Mouse (Mus musculus) forebrain, embryonic 14.5 days (tissue): Measurements from ENCODE around the gene Nr1h2. TPM values are rescaled to one million over a fixed set of nuclear protein-coding genes. Genes with fewer than 3 reads are reported as not detected.

Experiments
- ATAC-seq: fragments of 200-750 bp; cut with Nextera tagmentation; 2 replicates; pipeline ENCODE4 v1.8.0; 2017; ENCODE audit warnings: mild to moderate bottlenecking, moderate library complexity
- DNase-seq: peaks from one replicate; pipeline ENCODE4 v3.0.0-alpha.2; 2015; ENCODE audit warnings: low spot score
- H3K27ac ChIP-seq: fragments of 300-500 bp; sonication (generic); 2 replicates; pipeline ENCODE4 v1.5.1; 2014; ENCODE audit warnings: low read depth, mild to moderate bottlenecking, control low read depth, low read length, moderate library complexity
- H3K27me3 ChIP-seq: fragments of 300-500 bp; sonication (generic); replicated peaks from 2 replicates; pipeline ENCODE4 v1.6.1; 2014; ENCODE audit warnings: low read length, control low read depth, mixed read lengths; ENCODE audit not compliant: control insufficient read depth, insufficient read depth
- H3K36me3 ChIP-seq: fragments of 300-500 bp; sonication (generic); 2 replicates; pipeline ENCODE4 v1.6.1; 2014; ENCODE audit warnings: low read length, control low read depth; ENCODE audit not compliant: control insufficient read depth, insufficient read depth
- H3K4me1 ChIP-seq: fragments of 300-500 bp; sonication (generic); 2 replicates; pipeline ENCODE4 v1.6.1; 2014; ENCODE audit warnings: antibody characterized with exemption, low read length, control low read depth; ENCODE audit not compliant: control insufficient read depth, insufficient read depth
- H3K4me2 ChIP-seq: fragments of 300-500 bp; sonication (generic); 2 replicates; pipeline ENCODE4 v1.6.1; 2014; ENCODE audit warnings: mild to moderate bottlenecking, control low read depth, low read length
- H3K4me3 ChIP-seq: fragments of 300-500 bp; sonication (generic); 2 replicates; pipeline ENCODE4 v1.5.1; 2014; ENCODE audit warnings: low read depth, low read length, control low read depth
- H3K9ac ChIP-seq: fragments of 300-500 bp; sonication (generic); 2 replicates; pipeline ENCODE4 v1.6.1; 2014; ENCODE audit warnings: mild to moderate bottlenecking, low read length, control low read depth, moderate library complexity
- H3K9me3 ChIP-seq: fragments of 300-500 bp; sonication (generic); replicated peaks from 2 replicates; pipeline ENCODE4 v1.6.1; 2016; ENCODE audit warnings: low read length, control low read depth, mixed read lengths; ENCODE audit not compliant: control insufficient read depth
- WGBS: fragments of 180-500 bp; shearing (Covaris S2); extraction: QIAGEN DNeasy Blood & Tissue Kit; methylation state at CpG from one replicate; pipeline ENCODE4 v1.1.7; 2014; 5-methylcytosine and 5-hydroxymethylcytosine counted together
- polyA plus RNA-seq: library from polyadenylated mRNA; unstranded; fragments of >200 nt; fragmentation: Nextera tagmentation; extraction: Ambion mirVana; gene quantifications from 2 replicates; pipeline ENCODE4 v1.2.1, GENCODE M21; 2014

Gene Nr1h2
- polyA plus RNA-seq, 1 experiment from 2014 or later: 72.6 TPM

DNA sequence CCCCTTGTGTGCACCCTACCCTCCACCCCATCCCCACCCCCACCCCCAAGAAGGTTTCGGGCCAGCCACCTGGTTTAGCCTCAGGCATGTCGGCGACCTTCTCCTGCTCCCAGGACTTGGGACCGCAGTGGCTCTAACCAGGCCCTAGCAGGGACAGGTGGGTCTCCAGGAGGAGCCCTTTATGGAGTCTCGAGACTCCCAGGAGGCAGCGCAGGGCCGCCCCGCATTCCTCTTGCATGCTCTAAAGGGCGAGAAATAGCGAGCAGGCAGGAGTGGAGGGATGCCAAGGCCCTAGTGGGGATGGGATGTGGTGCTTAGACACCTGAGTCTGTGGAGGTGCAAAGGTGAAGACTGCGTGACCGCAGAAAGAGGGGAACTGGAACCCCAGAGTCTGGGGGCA, 29.2 kb downstream of the Nr1h2 start, which contains the start of gene Mybpc2:
TSS of gene Mybpc2 (minus strand) at position 155 of the 400 bp plus-strand sequence.
- Histone ChIP-seq H3K9me3 (no peaks in the 10 kb centered on the region), H3K27ac (no peak within 1 kb of the TSS), H3K4me1 (peaks cover 6% of the 10 kb centered on the region; the same call in 1 of the 2 replicates), H3K4me2 (peak within 1 kb of the TSS; percentile 19), H3K27me3 (peaks cover 18% of the 10 kb centered on the region; the same call in 1 of the 2 replicates), H3K36me3 (no peaks in the 10 kb centered on the region), H3K4me3 (no peak within 1 kb of the TSS), H3K9ac (no peak within 1 kb of the TSS)
- WGBS: 37% methylated on average over 12 of the region's 12 CpGs
- no peak for ATAC-seq
- no peak for DNase-seq

- 72% methylated on average over 2 of the region's 2 CpGs for WGBS
These were observed 30.7 kb downstream of the Nr1h2 start for GRCm38 (mm10) chr7:44523056-44523455.

GRCm38 (mm10) chr7:44521710-44522109, 32.0 kb downstream of the Nr1h2 start:
- Histone ChIP-seq H3K4me1 (peaks cover 3% of the 10 kb centered on the region; the same call in 1 of the 2 replicates), H3K4me3 (no peak overlapping the region), H3K27ac (no peak overlapping the region), H3K9me3 (no peaks in the 10 kb centered on the region), H3K36me3 (no peaks in the 10 kb centered on the region), H3K27me3 (peaks cover 12% of the 10 kb centered on the region; the same call in 1 of the 2 replicates), H3K4me2 (peak overlapping the region; percentile 37), H3K9ac (no peak overlapping the region)
- WGBS: 2% methylated on average over 20 of the region's 20 CpGs
- DNase-seq (peak; percentile 76), ATAC-seq (peak; percentile 79)

More at GRCm38 (mm10) chr7:44523056-44523455, 30.7 kb downstream of the Nr1h2 start:
- no peak overlapping the region for H3K27ac ChIP-seq
- peaks cover 12% of the 10 kb centered on the region; the same call in 1 of the 2 replicates for H3K27me3 ChIP-seq
- H3K4me1 ChIP-seq: peaks cover 5% of the 10 kb centered on the region; the same call in 1 of the 2 replicates
- no peak overlapping the region for H3K4me3 ChIP-seq
- H3K9me3 ChIP-seq: no peaks in the 10 kb centered on the region
- no peak overlapping the region for H3K4me2 ChIP-seq
- H3K36me3 ChIP-seq: no peaks in the 10 kb centered on the region
- H3K9ac ChIP-seq: no peak overlapping the region
- DNase-seq (no peak), ATAC-seq (no peak)

DNA sequence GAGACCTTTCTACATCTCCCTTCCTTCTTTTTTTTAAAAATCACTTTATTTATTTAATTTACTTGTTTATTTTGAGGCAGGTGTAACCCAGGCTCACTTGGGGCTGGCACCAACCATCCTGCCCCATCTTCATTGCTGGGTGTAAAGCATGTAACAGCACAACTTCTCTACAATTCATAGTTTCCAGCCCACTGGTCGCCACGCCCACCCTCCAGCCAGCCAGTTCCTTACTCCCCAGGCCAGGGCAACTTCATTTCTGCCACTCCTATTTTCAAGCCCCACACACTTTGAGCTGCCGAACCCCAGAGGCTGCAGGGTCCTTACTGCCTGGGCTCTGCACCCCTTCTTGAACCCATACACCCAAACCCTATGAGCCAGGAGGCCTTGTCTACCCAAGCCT, 32.8 kb downstream of the Nr1h2 start:
- H3K4me2 ChIP-seq: no peak overlapping the region
- no peak for DNase-seq
- no peak overlapping the region for H3K27ac ChIP-seq
- no peak overlapping the region for H3K4me3 ChIP-seq
- H3K9ac ChIP-seq: no peak overlapping the region
- H3K27me3 ChIP-seq: peaks cover 11% of the 10 kb centered on the region; the same call in 1 of the 2 replicates
- WGBS: 55% methylated on average over 3 of the region's 3 CpGs
- peaks cover 3% of the 10 kb centered on the region; the same call in 1 of the 2 replicates for H3K4me1 ChIP-seq
- no peak for ATAC-seq
- H3K36me3 ChIP-seq: no peaks in the 10 kb centered on the region
- no peaks in the 10 kb centered on the region for H3K9me3 ChIP-seq

- ATAC-seq (no peak), DNase-seq (no peak)
- no peak overlapping the region for H3K4me3 ChIP-seq
- H3K27ac ChIP-seq: no peak overlapping the region
- no peak overlapping the region for H3K9ac ChIP-seq
- H3K9me3 ChIP-seq: no peaks in the 10 kb centered on the region
- H3K4me2 ChIP-seq: no peak overlapping the region
- H3K27me3 ChIP-seq: peaks cover 8% of the 10 kb centered on the region; the same call in 1 of the 2 replicates
- H3K4me1 ChIP-seq: peaks cover 3% of the 10 kb centered on the region; the same call in 1 of the 2 replicates
- no peaks in the 10 kb centered on the region for H3K36me3 ChIP-seq
- 72% methylated on average over 9 of the region's 9 CpGs for WGBS
These were observed 34.4 kb downstream of the Nr1h2 start for GRCm38 (mm10) chr7:44519240-44519913.

GRCm38 (mm10) chr7:44507491-44507890, 46.3 kb downstream of the Nr1h2 start:
- Histone ChIP-seq H3K4me1 (no peaks in the 10 kb centered on the region), H3K4me2 (no peak overlapping the region), H3K9me3 (no peaks in the 10 kb centered on the region), H3K36me3 (no peaks in the 10 kb centered on the region), H3K9ac (no peak overlapping the region), H3K27ac (no peak overlapping the region), H3K27me3 (no peaks in the 10 kb centered on the region), H3K4me3 (no peak overlapping the region)
- DNase-seq: no peak
- no peak for ATAC-seq

- Histone ChIP-seq H3K4me3 (no peak overlapping the region), H3K9me3 (no peaks in the 10 kb centered on the region), H3K36me3 (no peaks in the 10 kb centered on the region), H3K27ac (no peak overlapping the region), H3K4me1 (peaks cover 6% of the 10 kb centered on the region; the same call in 1 of the 2 replicates), H3K9ac (no peak overlapping the region), H3K27me3 (no peaks in the 10 kb centered on the region), H3K4me2 (no peak overlapping the region)
- ATAC-seq (peak; percentile 66), DNase-seq (peak; percentile 77)
- WGBS: 30% methylated on average over 5 of the region's 5 CpGs
These were observed 52.1 kb downstream of the Nr1h2 start for GRCm38 (mm10) chr7:44501563-44502115.

DNA sequence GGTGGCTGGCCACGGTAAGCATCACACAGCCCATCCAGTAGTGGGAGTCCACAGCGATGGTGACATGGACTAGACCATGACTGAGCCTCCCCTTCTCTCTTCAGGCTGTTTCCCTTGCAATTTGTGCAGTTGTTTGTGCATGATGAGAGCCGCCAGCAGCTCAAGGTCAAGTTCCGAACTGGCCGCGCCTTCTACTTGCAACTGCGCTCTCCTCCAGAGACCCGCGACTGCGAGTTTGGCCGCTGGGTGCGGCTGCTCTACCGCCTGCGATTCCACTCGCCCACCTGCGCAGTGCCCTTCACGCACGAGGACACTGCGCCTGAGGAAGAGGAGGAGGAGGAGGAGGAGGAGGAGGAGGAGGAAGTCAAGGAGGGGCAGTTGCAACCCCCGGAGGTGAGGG, 53.7 kb downstream of the Nr1h2 start:
- no peaks in the 10 kb centered on the region for H3K27me3 ChIP-seq
- 66% methylated on average over 20 of the region's 20 CpGs for WGBS
- H3K4me2 ChIP-seq: no peak overlapping the region
- no peak overlapping the region for H3K27ac ChIP-seq
- no peaks in the 10 kb centered on the region for H3K36me3 ChIP-seq
- ATAC-seq (no peak), DNase-seq (no peak)
- peaks cover 13% of the 10 kb centered on the region for H3K4me1 ChIP-seq
- H3K4me3 ChIP-seq: no peak overlapping the region
- no peak overlapping the region for H3K9ac ChIP-seq
- H3K9me3 ChIP-seq: no peaks in the 10 kb centered on the region
